In the genomic region with DNA sequence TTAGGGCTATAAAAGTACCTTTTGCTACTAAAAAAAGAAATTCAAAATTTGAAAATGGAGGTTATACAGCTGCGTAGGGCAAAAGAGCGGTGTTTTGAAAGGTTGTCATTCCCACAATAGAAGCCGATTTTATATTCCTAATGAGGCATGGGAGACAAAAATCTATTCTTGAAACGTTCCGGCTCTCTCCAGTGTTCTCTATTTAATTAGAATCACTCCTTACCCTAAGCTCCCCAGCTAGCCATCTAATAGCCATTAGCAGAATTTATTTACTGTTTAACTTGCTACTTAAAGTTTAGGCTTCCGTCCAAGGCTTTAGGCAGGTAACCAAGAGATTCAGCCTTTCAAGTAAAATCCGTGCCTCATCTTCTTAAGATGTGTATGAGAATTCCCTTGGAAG, we compare ENCODE assay signal across 32 mouse cellular contexts.
"Had no signal": no experiment of that assay in that cellular context is flagged by ENCODE, and none has a peak within 500 bp of the region (broad histone marks: within the 10 kb centered on the region; RNA-seq: fewer than 3 reads in every experiment).

No protein-coding gene starts in this region.

- H3K4me2 ChIP-seq: limb, embryonic 12.5 days; limb, embryonic 13.5 days; limb, embryonic 15.5 days; liver, embryonic 11.5 days; liver, embryonic 12.5 days; liver, embryonic 13.5 days; liver, embryonic 15.5 days; lung, embryonic 14.5 days; lung, embryonic 15.5 days; midbrain, embryonic 11.5 days; midbrain, embryonic 12.5 days; midbrain, embryonic 13.5 days; midbrain, embryonic 15.5 days; neural tube, embryonic 12.5 days; neural tube, embryonic 13.5 days had no signal

- H3K27me3 ChIP-seq: limb, embryonic 12.5 days; limb, embryonic 13.5 days; limb, embryonic 15.5 days; liver, embryonic 12.5 days; liver, embryonic 13.5 days; liver, embryonic 15.5 days; lung, embryonic 15.5 days; megakaryocyte, embryonic 14.5 days; midbrain, embryonic 12.5 days; midbrain, embryonic 13.5 days; midbrain, embryonic 15.5 days; neural tube, embryonic 12.5 days; neural tube, embryonic 13.5 days had no signal

- H3K9me3 ChIP-seq: limb, embryonic 10.5 days; limb, embryonic 12.5 days; limb, embryonic 13.5 days; limb, embryonic 15.5 days; liver, embryonic 12.5 days; liver, embryonic 13.5 days; liver, embryonic 15.5 days; lung, embryonic 15.5 days; megakaryocyte, embryonic 14.5 days; midbrain, embryonic 10.5 days; midbrain, embryonic 12.5 days; midbrain, embryonic 13.5 days; midbrain, embryonic 15.5 days; neural tube, embryonic 12.5 days; neural tube, embryonic 13.5 days had no signal

- H3K4me1 ChIP-seq: limb, embryonic 10.5 days; limb, embryonic 12.5 days; limb, embryonic 15.5 days; liver, embryonic 12.5 days; liver, embryonic 13.5 days; liver, embryonic 15.5 days; lung, embryonic 15.5 days; megakaryocyte, embryonic 14.5 days; midbrain, embryonic 10.5 days; midbrain, embryonic 13.5 days; midbrain, embryonic 15.5 days; neural tube, embryonic 12.5 days; neural tube, embryonic 13.5 days had no signal

- H3K9ac ChIP-seq: limb, embryonic 12.5 days; limb, embryonic 13.5 days; limb, embryonic 15.5 days; liver, embryonic 12.5 days; liver, embryonic 13.5 days; liver, embryonic 14.5 days; liver, embryonic 15.5 days; liver, postnatal 0 days; lung, embryonic 14.5 days; lung, embryonic 15.5 days; midbrain, embryonic 12.5 days; midbrain, embryonic 13.5 days; midbrain, embryonic 15.5 days; neural tube, embryonic 12.5 days; neural tube, embryonic 13.5 days had no signal

- DNase-seq: left cerebral cortex, postnatal 4 days; liver; liver, embryonic 13.5 days; liver, postnatal 0 days; lung, adult 18-20 months; lung, adult 2 months; lung, embryonic 14.5 days; lung, postnatal 10 days; lung, postnatal 14 days; lung, postnatal 36 days; midbrain, embryonic 14.5 days had no signal

- H3K36me3 ChIP-seq: limb, embryonic 10.5 days; limb, embryonic 12.5 days; limb, embryonic 13.5 days; limb, embryonic 15.5 days; liver, embryonic 12.5 days; liver, embryonic 13.5 days; liver, embryonic 15.5 days; lung, embryonic 15.5 days; midbrain, embryonic 10.5 days; midbrain, embryonic 12.5 days; midbrain, embryonic 13.5 days; midbrain, embryonic 15.5 days; neural tube, embryonic 12.5 days; neural tube, embryonic 13.5 days had no signal

- H3K27ac ChIP-seq: limb, embryonic 10.5 days; limb, embryonic 12.5 days; limb, embryonic 13.5 days; limb, embryonic 15.5 days; liver, embryonic 12.5 days; liver, embryonic 13.5 days; liver, embryonic 14.5 days; liver, embryonic 15.5 days; lung, embryonic 15.5 days; macrophage; midbrain, embryonic 10.5 days; midbrain, embryonic 12.5 days; midbrain, embryonic 13.5 days; midbrain, embryonic 15.5 days; neural tube, embryonic 12.5 days; neural tube, embryonic 13.5 days had no signal

- ATAC-seq: liver, embryonic 12.5 days; liver, postnatal 0 days; lung, postnatal 0 days; midbrain, embryonic 13.5 days; midbrain, embryonic 15.5 days; midbrain, embryonic 16.5 days had no signal

- H3K4me3 ChIP-seq: limb, embryonic 10.5 days; limb, embryonic 12.5 days; limb, embryonic 13.5 days; limb, embryonic 15.5 days; liver, embryonic 12.5 days; liver, embryonic 13.5 days; liver, embryonic 15.5 days; lung, embryonic 15.5 days; megakaryocyte, embryonic 14.5 days; midbrain, embryonic 10.5 days; midbrain, embryonic 12.5 days; midbrain, embryonic 13.5 days; midbrain, embryonic 15.5 days; myocyte; neural tube, embryonic 12.5 days; neural tube, embryonic 13.5 days had no signal
